Mouse (Mus musculus) adrenal gland, postnatal 10 days (tissue): ENCODE measurements at regions not wholly inside any gene's neighbourhood (a gene's known extent, or its start where the extent isn't known, plus 50 kb on each side); places are given as distances from the start of the nearest gene placed in this dataset.
"Not testable (repeated sequence)": the region's sequence is repeated elsewhere in the genome, so short reads cannot be mapped to it uniquely, and the experiment has no call there.

Experiments
- DNase-seq: peaks from one replicate; pipeline ENCODE4 v3.0.0; 2021; ENCODE audit warnings: mixed read lengths

DNA sequence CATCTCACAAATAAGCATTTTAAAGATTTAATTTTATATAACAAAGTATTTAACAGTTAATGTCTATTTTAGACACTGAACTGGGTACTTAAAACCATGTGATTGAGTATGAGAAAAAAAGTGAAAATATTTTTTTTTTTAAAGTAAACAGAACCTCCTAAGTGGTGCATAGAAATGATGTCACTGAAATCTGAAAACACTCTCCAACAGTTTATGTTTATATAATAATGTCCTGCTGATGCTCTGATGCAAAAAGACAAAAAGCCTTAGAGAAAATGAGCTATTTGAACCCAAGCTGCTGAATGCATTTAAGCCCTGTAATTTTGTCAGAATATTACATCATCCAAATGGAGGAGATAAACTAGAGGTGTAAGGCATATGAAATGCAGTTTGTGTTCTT is 3447.1 kb downstream of the 9330182O14Rik start:
- DNase-seq, result no peak

- peak; percentile 2 for DNase-seq
Observed at GRCm38 (mm10) chr15:43585751-43586150, 3451.6 kb downstream of the 9330182O14Rik start.

GRCm38 (mm10) chr15:43588021-43588420 is 3453.9 kb downstream of the 9330182O14Rik start:
- no peak for DNase-seq

DNA sequence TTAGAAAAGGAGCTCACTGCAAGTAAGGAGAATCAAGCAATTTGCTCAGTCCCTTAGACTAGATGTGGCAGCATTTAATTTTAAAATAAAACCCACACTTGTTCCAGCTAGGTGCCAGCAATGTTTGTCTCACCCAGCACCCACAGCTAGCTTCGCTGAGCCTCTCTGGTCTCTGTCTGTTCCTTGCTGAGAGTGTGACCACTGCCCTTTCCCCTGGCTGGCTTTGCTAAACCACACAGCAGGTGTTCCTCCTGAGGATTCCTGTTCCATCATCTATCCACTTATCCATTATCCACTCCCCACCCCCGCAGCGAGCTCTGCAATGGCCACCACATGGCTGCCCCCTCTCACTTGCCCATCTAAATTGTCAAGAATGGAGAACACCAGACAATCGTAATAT is 3473.5 kb downstream of the 9330182O14Rik start:
- no peak for DNase-seq

GRCm38 (mm10) chr15:43609901-43610300 is 3475.7 kb downstream of the 9330182O14Rik start:
- no peak for DNase-seq

- no peak for DNase-seq
Observed at GRCm38 (mm10) chr15:43614004-43614661, 3480.0 kb downstream of the 9330182O14Rik start.

- DNase-seq, result no peak
Observed at GRCm38 (mm10) chr15:43615727-43616126, 3481.6 kb downstream of the 9330182O14Rik start.

GRCm38 (mm10) chr15:43624431-43624965 is 3490.3 kb downstream of the 9330182O14Rik start:
- peak; percentile 12 for DNase-seq

GRCm38 (mm10) chr15:43625021-43625510 is 3490.9 kb downstream of the 9330182O14Rik start:
- no peak for DNase-seq

- no peak for DNase-seq
Observed at GRCm38 (mm10) chr15:43650818-43651500, 3516.8 kb downstream of the 9330182O14Rik start.

DNA sequence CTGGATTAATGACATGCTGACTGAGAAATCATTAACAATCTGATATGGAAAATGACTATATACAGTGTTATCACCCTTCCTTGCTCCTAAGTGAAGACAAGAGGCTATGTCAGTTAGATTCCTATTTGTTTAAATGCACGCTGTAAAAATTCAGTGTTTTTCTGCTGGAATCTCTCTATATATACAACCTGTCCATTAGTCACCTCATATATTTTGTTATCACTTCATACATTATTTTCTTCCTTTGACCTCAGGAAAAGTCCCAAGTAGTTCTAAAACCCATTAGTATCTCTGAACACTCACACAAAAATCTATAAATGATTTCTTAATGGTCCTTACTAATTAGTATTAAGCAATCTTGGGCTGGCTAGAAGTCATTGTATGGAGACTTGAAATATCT is 3529.5 kb downstream of the 9330182O14Rik start:
- DNase-seq, result no peak

- peak; percentile 2 for DNase-seq
Observed at GRCm38 (mm10) chr15:43678844-43679243, 3544.7 kb downstream of the 9330182O14Rik start.

DNA sequence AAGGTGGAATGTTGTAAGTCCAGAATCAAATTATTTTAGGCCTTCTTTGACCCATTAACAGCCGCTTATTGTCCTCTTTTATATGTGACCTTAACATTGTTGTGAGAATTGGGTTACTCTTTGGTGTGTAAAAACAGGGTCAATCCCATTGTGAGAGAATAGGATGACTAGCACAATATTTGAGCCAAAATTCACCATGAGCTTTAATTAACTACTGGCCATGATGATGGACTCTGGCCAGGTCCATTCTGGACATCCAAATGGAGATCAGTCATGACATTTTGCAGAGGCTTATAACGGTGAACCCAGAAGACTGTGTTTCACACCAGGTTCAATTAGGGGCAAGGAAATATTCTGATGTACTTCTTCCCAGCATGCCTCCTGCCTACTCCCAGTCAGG is 3548.0 kb downstream of the 9330182O14Rik start:
- no peak for DNase-seq

DNA sequence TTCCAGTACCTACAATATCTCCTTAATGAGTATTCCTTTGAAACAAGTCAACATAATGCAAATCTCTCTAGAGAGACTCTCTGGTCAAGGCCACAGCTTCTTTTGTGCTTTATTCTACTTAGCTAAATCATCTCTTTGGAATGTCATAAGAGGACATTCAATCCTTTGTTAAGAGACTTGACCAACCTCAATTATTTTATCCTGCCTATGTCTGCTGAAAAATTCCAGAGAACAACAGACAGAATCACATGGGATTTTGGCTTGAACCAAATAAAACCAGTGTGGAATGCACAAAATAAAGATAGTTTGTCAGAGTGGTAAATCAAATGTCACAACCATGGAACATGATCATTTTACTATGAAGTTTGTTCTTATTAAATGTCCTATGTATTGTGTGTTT is 3557.8 kb downstream of the 9330182O14Rik start:
- not testable (repeated sequence) for DNase-seq

- DNase-seq, result no peak
Observed at GRCm38 (mm10) chr15:43695451-43695850, 3561.3 kb downstream of the 9330182O14Rik start.

GRCm38 (mm10) chr15:43717035-43717434 is 3582.9 kb downstream of the 9330182O14Rik start:
- DNase-seq, result no peak

DNA sequence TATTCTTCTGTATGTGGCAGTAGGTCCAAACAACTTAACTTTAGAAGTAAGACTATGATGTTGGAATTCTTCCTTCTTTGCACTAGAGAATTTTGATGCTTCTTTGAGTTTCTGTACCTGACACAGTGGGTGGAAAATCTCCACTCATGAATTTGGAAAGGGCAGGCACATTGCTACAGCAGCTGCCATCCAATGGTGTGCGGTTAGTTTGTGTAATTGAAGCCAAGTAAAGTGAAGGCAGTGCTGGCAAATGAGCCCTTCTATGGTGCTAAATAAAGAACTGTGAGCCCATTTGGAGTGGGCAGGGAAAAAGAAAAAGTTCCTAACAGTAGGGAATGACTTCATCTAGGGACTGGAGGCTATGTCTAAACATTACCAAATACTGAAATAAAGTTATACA is 3583.4 kb downstream of the 9330182O14Rik start:
- no peak for DNase-seq

- no peak for DNase-seq
Observed at GRCm38 (mm10) chr15:43720916-43721315, 3586.8 kb downstream of the 9330182O14Rik start.

DNA sequence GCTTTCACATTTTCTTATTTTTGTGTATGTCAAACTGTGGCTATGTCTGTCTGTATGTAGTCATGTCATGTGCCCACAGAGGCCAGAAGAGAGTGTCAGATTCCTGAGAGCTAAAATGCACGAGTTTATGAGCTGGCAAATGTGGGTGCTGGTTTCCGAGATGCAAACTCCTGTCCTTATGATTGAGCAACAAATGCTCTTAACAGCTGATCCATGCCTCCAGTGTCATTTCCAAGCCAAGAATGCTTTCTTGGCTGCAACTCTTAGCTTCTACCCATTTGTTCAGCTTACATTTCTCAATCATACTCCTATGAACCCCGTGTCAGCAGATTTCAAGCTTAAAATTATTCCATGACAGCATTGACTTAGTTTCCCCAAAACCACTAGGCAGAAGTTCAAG is 3601.5 kb downstream of the 9330182O14Rik start:
- DNase-seq, result peak; percentile 6

DNA sequence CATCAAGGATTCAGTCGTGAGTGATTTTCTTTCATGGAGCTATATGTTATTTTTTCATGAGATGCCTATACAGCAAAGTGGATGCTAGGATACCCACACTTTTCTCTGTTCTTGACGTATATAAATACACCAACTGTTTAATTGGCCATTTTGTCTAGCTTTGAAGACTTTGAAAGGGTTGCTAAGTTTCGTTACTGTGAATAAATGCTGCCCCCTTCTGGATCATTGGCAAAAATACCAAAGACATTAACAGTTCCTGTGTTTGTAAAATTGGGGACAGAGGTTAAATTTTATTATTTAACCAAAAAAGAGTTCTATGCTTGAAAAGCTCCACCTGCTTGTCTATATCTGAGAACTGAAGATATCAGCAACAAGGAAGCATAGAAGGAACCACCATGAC is 3624.1 kb downstream of the 9330182O14Rik start:
- peak; percentile 15 for DNase-seq

- no peak for DNase-seq
Observed at GRCm38 (mm10) chr15:43764606-43765005, 3630.4 kb downstream of the 9330182O14Rik start.

DNA sequence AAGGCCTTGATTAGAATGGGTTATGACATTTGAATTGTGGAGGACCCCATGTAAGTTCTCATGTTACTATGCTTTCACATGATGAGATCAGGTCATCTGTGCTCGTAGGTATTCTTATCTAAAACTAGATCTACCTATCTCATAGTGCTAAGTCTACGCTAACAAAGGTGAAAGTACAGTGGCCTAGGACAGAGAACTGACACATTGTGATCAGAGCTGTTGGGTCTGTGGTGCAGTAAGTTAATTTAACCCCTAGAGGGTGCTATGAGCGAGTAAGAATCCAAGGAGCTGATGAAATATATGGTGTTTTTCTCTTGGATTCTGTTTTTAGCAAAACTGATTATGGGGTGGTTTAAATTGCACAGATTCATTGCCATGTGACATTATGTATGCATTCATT is 3638.6 kb downstream of the 9330182O14Rik start:
- peak; percentile 15 for DNase-seq

- not testable (repeated sequence) for DNase-seq
Observed at GRCm38 (mm10) chr15:43782126-43782632, 3648.0 kb downstream of the 9330182O14Rik start.
